Mouse (Mus musculus) spleen, postnatal 10 days (tissue): Measurements from ENCODE around the gene Lmo4.

Source experiments
- DNase-seq, 2 experiments: peaks; one replicate each; pipeline ENCODE4 v3.0.0; 2021 to 2022; ENCODE audit warnings: low spot score in 2 of 2

Gene Lmo4

GRCm38 (mm10) chr3:144151001-144151400 is 54.0 kb downstream of the Lmo4 start:
- DNase-seq: no peak

DNA sequence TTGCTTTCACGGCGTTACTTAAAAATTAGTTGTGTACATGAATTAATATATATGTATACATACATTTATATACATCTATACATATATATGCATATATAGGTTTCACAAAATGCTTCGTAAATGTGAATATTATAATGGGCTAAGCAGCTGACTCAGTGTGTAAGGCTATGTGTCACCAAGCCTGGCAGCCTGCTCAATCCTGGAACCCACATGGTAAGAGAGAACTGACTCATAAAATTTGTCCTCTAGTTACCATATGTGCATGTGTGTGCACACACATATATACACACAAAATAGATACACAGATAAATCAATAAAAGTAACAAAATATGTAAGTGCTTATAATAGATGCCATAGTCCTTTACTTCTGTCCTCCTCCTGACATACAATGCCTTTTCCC is 56.8 kb downstream of the Lmo4 start:
- DNase-seq: no peak

DNA sequence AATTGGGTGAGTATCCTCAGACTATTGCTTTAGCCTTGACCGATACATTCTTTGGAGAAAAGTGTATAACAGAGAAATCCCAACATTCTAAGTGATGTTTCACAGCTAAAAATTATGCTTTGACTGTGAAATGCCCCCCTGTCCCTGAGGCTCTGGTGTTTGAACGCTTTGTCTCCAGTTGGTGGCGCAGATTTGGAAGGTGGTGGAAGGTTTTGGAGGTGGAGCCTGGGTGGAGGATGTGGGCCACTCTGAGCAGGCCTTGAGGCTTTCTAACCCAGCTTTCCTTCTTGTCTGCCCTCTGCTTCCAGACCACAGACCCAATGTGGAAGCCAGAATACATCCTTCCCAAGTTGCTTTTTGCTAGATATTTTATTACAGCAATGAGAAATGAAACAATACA is 57.8 kb downstream of the Lmo4 start:
- DNase-seq: no peak

DNA sequence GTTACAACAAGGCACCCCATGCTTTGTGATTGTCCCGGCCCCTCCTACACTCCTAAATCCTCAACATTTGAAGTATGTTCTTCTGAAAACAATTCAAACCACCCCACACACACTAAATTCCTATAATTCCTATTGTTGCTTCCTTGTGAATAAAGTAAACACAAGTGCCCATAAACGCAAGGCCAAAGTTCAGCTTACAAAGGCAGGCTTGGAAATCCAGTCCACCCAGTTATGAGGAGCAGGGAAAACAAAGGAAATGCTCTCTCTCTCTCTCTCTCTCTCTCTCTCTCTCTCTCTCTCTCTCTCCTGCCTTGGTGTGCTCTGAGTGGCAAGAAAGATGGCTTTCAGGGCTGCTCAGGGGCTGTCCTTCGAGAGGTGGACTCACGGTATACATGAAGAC is 61.0 kb downstream of the Lmo4 start:
- no peak for DNase-seq

DNA sequence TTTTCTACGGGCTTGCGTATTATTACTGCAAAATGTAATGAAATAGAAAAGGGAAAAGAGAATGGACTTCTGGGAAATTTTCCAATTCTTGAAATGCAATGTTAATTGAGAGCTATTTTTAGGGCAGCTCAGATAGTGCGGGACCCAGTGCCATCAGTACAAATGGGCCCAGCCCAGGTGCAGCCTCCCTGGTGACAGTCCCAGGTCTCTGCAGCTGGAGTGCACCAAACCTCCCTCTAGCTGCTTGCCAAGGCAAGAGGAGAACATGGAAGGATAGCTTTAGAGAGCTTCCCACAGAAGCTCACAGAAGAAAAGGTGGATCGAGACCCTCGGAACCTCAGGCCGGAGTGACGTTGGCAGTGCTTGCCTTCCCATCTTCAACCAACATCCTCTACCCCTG is 62.1 kb downstream of the Lmo4 start:
- DNase-seq: no peak

DNA sequence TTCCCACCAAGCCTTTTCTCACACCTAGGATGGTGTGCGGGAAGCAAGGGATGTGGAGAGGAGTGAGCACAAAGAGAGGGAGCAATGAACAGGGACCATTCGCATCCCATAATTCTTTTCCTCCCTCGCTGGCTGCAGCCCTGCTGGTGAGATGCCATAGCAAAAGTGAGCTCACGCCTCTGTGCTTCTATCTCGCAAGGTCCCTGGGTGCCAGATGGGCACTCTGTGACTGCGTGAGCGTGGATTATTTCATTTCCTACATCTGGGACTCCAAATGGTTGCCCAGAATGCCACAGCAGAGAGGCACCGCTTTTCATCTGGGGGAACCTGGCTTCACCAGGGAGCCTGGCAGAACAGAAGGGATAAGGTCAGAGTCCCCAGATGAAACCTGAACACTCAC is 63.2 kb downstream of the Lmo4 start:
- no peak for DNase-seq

GRCm38 (mm10) chr3:144140816-144141215 is 64.2 kb downstream of the Lmo4 start:
- no peak for DNase-seq

DNA sequence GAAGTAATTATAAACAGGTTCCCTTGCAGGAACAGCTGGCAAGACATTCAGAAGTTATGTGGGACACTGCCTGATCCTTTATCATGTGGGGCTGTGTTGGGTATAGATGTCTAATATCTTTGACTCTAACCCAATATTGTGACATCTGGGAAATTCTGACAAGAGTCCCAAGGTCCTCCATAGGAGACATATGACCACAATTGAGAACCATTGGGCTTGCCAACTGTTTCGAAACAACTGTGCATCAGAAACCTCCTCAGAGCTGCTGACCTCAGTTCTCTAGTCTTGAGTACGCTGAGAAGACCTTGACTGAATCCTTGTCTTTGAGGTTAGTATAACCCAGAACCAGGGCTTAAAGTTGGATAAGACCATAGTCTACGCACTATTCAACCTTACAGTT is 66.4 kb downstream of the Lmo4 start:
- no peak for DNase-seq
